Mouse (Mus musculus) left cerebral cortex, adult 9 months (tissue): ENCODE measurements around the gene Slc2a9.
A peak's percentile ranks its signal among the peaks of the same experiment; 100 is the strongest.
"Not testable (repeated sequence)": the region's sequence is repeated elsewhere in the genome, so short reads cannot be mapped to it uniquely, and the experiment has no call there.

Experiments used
- DNase-seq, 2 experiments: peaks; one replicate each; pipeline ENCODE4 v3.0.0; 2022; ENCODE audit warnings: low spot score in 2 of 2

The Slc2a9 gene

DNA sequence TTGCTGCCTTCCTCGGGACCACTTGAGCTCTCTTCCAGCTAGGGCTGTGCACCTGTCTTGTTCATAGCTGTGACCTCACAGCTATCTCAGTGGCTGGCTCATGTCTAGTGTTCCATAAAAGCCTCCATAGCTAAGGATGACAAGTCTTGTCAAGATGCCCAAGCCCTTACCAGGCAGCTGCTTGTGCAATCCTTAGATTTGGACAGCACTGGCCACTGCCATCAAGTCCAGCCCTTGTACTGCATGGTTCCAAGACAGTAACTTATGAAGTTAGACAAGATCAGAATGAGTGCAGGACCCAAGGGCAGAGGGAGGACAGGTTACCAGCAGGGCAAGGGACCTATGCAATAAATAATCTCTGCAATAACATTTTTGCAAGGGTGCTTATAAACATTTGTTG lies 1.2 kb upstream of the Slc2a9 start:
- DNase-seq: no peak

DNA sequence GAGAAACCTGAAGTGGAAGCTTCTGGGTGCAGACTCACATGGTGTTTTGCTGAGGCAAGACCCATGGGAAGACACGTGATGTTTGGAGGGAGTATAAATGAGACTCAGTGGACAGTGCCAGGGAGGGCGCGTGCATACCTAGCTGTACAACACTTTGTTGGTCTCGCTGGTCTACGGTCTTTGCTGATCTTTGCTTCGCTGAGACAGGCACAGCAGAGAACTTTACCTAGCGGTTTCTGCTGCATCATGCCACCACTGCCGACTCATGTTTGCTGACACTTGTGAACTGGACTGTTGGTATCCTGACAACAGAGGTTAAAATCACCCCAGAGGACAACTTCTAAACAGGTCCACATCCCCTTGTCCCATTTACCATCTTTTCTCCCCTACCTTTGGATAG lies 2.9 kb downstream of the Slc2a9 start:
- no peak for DNase-seq

DNA sequence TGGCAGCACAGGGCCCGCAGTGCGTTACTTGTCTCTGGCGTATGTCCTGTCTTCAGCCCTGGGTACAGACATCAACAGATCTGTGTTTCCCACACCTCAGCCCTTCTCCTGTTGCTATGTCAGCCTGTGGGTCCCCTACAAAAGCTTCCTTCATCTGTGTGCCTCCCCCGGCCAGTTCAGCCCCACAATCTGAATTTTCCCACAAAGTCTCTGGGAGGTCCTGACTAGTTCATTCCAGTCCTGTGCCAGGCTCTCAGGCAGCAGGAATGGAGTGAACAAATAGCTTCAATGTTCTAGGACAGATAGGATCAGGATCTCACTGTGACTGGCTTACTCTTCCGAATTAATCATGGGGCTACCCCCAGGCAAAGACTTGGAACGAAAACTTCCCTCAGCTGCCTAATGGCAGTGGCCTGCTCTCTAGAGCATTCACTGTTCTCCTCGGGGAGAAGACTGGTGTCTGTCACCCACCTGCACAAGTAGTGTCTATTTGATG lies 3.6 kb downstream of the Slc2a9 start:
- DNase-seq: no peak

DNA sequence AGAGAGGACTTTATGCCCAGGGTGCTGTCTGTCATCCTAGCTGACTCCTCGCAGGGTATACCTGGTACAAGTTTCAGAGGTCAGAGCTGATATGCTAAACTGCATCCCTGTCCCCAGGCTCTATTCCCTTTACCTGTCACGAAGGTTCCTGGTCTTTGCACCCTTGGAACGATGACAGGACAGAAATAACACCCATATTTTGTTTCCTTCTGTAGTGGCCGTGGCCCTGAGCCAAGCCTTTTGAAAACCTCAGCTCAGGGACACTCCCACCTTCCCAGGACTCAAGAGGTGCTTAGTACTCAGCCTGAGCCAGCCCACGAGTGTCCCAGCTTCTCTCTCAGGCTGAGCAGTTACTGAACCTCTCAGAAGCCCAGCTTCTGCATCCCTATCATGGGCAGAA lies 4.5 kb downstream of the Slc2a9 start:
- DNase-seq: no peak

DNA sequence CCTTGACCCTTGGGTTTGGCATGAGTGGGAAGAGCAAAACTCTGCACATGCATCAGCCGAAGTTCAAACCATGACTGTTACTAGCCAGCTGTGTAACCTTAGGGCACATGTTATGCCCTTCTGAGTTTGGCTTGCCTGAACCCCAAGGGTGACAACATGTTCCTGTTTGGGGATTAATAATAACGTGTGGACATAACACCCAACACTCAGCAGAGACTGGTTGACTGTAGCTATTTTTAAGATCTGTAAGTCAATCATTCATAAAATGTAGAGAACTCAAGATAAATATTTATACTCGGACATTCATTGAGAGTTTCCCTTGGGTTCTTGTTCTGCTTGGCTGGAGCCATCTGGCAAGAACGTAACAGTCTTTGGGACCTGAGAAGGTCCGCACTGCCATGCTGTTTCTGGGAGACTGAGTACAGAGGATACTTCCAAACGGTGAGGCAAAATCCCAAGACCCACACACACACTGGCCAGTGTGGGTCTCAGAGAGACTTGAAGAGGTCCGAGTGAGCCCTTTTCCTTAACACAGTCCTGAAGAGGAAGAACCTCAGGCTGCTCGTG lies 6.4 kb downstream of the Slc2a9 start:
- DNase-seq: no peak

DNA sequence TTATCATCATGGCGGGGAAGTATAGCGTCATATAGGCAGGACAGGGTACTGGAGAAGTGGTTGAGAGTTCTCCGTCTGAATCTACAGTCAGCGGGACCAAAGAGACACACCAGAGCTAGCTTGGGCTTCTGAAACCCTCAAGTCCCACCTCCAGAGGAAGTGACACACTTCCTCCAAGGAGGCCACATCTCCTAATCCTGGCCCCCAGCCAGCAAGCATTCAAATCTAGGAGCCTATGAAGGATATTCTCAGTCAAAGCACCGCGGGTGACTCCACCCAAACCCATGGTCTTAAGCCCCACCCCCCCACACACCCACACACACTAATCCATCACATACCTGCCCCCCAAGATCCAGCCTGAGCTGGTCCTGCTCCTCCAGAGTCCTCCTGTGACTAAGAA lies 9.1 kb downstream of the Slc2a9 start:
- DNase-seq: no peak

DNA sequence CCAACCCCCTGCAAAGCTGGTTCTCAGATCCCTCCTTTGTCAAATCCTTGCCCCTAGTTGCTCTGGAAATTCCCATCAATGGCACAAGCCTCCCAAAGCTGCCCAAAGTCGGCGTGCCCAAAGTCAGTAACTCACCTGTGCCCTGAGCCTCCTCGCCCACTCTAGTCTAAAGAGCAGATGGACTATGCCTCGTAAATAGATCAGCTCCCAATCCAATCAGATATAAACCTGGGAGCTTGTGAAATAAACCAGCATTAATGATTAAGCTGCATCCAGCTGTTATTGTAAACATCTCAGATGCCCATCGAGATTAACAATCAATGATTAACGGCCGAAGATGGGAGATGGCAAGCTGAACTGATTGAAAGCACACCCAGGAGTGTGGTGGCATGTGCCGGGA lies 11.2 kb downstream of the Slc2a9 start:
- DNase-seq: no peak

DNA sequence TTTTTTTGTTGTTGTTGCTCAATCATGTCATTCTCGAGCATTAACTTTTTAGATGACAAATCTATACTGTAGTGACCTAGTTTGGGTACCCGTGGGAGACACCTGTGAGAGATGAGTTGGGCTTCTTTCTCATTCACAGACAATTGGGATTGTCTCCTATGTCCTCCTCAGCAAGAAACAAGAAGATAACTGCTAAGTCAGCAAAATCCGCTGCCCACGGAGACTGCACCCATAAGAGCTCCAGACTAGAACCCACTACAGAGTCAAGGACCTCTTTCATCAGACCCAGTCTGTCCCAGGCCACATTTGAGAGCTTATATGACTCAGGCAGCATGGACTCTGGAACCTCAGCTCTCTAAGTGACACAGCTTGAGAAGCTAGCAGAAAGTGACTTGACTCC lies 13.2 kb downstream of the Slc2a9 start:
- no peak for DNase-seq

DNA sequence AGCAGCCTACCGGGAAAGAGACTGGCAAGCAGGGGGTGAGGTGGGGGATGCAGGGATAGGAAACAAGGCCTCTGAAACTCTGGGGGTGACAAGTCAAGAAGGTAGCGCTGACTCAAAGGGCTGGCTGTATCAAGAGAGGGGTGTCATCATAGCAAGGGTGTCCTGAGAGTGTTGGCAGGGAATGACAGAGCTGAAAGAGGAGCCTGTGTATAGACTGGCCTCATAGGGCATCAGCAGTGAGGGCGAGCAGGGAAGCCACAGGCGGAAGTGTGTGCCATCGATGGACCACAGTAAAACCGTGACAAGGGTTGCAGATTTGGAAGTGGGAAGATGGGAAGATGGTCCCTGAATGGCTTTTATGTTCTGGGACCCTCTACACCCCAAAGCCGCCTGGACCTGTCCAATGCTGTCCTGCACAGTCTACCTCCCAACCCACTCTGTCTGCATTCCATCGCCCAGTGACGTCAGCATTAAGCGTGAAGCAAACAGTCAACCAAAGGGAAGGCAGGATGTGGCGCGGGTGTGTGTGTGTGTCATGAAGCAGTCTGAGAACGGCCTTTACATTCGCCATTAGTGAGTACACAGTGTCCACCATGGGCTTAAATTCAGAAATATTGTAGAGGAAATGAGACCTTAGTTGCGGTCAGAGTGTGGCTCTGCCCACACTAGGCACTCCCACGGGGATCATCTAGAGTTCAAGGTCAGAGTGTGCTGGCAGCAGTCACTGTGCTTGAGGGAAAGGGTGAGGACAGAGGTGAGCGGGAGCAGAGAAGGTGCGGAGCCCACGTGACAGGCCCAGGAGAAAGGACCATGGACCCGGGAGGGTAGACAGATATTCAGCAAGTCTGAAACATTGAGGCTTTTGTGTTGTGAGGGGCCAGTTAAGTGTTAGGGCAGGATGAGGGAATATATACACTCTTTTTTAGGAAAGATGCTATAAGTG lies 14.0 kb downstream of the Slc2a9 start:
- DNase-seq: no peak

DNA sequence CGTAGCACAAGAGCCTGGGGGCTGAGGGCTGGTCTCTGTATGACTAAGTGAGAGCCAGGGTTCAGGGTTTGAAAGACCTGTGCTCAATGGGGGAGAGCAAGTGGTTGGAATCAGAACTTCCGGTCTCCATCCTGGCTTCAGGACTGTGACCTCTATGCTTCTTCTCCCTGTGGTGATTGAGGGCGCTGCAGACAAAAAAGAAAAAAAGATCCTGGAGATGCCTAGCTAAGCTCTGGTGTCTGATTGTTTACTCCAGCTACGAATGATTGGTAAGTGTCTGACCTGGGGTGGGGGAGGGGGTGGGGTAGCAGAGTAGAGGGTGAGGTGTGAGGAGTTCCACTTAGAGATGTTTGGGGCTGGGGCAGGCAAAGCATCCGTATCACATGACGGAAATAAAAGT lies 14.9 kb downstream of the Slc2a9 start:
- no peak for DNase-seq

DNA sequence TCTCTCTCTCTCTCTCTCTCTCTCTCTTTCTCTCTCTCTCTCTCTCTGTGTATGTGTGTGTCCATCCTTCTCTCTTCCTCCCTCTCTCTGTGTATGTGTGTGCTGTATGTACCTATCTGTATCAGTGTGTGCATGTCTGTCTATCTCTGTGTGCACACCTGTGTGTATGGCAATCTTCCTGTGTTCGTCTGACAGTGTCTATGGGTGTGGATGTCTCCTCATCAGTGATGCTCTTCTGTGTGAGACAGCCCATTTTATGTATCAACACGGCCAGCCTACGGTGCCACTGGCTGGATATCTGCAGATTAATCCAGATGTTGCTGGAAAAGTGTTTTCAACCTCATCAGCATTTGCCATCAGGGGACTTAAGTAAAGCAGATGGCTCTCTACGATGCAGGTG lies 15.7 kb downstream of the Slc2a9 start:
- DNase-seq: no peak

DNA sequence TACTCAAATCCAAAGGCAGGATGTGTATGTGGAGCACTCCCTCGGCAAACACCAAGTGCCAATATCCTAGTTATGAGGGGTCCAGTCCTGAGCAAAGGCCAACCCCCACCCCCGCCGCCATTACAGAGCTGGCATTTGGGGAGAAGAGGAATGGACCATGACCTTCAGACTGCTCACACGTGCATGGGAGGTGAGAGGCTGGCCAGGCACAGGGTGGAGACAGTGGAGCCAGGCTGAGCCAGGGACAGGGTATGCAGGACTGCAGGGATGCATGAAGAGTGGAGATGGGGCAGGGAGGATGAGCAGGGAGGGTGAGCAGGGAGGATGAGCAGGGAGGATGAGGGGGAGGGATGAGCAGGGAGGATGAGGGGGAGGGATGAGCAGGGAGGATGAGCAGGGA lies 17.0 kb downstream of the Slc2a9 start:
- no peak for DNase-seq

DNA sequence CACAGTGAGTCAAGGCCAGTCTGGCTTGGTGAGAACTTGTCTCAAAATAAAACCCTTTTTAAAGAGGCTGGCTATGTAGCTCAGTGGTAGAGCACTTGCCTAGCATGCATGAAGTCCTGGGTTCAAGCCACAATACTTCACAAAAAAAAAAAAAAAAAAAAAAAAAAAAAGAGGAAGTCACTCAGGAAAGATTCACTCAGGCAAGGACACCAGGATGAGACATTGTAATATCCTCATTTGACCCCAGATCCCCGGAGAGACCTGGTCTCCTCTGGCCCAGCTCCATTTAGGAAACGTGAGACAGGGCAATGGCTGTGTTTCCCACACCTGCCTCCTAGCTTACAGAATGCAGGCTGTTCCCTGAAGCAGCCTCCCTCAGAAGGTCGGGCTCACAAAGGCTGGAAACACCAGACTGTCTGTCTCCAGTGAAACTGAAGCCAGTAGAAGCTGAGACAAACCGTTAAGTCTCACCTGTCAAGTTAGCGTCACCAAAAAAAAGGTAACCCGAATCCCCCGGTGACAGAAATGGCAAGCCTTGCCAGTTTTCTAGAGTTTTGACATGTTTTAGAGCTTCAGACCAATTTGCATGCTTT lies 19.3 kb downstream of the Slc2a9 start:
- DNase-seq: no peak

DNA sequence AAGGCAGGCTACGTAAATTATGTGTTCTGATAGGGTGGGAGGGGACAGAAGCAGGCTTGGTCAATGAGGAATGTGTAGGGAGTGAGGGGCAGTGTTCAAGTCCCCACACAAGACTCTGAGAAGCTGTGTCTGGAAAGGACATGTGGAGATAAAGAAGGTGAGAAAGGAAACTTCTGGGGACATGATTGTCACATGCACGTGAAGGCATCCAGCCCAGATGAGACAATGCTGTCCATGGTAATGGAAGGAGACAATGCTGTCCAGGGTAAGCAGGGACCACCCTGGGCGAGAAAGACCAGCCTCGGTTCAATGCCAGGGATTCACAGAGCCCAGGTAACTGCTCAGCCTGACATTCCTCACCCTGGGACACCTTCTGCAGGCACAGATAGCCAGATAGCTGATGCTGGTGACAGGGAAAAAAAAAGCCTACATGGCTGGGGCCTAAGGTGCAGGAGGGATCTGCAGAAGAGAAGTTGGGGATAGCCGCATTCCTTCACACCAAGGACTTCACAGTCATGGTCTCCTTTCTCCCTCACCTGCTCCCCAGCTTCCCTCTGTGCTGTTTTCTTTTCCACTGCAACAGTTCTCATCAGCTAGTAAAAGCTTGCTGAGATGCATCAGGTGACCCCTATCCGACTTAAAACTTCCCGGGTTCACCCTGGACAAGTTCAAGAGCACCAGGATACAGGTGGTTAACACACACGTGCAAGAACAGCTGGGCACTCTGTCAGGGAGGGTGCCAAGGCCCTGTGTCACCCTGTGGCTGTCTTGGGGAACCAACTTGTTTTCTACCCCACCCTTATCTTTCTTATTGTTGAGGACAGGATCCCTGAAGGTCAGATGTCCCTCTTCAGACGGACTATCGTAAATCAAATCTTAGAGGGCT lies 21.9 kb downstream of the Slc2a9 start:
- no peak for DNase-seq

DNA sequence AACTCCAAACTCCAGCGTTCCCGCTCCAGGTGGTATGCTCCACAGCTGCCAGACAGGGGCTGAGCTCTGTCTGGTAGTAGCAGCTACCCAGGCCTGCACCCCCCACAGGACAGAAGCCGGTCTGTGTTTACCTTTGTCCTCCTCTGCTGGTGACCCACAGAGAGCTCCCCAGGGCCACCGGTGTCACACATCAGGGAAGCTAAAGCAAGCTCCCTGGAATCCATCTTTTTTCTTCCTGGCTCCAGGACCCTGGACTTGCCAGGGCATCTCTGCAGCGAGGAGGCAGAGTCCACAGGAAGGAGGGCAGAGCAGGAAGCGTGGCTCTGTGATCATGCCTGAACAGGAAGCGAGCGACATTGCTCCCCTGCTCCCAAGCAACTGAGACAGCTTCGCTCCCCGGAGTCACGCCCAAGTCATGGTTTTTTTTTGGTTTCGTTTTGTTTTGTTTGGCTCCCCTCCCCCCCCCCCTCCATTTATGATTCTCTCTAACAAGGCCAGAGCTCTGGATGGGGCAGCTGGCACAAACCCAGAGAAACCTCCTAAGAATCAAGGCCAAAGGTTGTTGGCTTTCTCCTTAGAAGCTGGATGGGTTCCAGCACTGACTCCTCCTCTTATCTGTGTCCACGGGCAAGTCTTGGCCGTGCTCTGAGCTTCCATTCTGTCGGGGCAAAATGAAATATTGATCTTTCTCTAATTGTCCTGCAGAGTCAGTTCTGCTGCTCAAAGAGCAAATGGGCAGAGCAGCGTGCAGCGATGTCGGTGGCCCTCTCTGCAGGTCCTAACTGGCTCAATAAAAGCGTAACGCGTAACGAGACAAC lies 22.8 kb downstream of the Slc2a9 start:
- DNase-seq: no peak

DNA sequence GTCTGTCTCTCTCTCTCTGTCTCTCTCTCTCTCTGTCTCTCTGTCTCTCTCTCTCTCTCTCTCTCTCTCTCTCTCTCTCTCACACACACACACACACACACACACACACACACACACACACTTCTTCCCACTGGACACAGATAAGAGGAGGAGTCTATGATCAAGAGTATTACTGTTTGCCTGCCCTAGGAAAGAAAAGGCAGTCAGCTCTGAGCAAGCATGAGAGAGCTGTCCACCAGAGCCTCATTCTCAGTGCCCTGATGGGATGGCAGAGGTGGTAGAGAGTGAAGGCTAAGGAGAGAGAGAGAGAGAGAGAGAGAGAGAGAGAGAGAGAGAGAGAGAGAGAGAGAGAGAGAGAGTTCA lies 23.4 kb downstream of the Slc2a9 start:
- not testable (repeated sequence) for DNase-seq

DNA sequence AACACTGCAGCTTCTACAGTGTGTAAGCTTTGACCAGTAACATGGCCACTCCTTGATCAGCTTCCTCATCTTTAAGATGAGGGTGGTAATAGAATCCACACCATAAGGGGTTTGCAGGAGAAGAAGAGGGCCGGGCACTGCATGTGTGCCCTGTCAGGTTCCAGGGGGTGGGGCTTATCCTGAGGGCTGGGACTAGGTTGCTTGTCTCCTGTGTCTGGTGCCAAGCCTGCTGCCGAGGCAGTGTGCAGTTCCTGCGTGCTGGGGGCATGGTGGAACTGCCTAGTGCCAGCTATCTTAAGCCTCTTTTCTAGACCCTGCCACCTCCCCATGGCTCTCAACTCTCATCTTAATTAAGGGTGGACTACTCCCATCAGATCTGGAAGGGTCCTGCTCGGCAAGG lies 23.9 kb downstream of the Slc2a9 start:
- DNase-seq: no peak

DNA sequence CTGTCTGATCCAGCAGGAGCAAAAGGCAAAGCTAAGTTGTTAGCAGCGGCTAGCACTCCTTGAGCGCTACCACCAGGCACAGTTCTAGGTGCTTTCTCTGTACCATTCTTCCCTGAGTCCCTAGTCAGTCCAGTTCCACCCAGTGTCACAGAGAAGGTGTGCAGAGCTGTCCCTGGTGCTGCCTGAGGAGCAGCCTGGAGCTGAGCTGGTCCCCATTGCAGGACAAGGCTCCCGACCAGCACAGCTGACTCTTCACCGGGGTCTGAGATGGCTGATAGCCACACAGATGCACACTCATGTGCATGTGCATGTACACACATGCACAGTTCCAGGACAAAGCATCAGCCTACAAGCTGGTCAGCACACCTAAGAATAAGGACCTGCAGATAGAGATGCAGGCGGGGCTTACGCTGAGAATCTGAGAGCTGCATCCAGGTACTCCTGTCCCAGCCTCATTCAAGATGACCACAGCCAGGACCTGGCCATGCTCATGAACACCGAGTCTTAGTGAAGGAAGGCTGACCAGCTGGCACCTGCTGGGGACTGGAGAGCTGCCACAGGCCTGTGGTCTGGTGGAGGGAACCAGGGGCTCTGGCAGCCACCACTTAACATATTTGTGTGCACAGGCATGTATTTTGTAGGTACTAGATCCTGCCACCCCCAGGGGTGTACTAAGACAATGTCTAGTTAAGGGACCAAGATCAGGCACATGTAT lies 25.1 kb downstream of the Slc2a9 start:
- DNase-seq: no peak

DNA sequence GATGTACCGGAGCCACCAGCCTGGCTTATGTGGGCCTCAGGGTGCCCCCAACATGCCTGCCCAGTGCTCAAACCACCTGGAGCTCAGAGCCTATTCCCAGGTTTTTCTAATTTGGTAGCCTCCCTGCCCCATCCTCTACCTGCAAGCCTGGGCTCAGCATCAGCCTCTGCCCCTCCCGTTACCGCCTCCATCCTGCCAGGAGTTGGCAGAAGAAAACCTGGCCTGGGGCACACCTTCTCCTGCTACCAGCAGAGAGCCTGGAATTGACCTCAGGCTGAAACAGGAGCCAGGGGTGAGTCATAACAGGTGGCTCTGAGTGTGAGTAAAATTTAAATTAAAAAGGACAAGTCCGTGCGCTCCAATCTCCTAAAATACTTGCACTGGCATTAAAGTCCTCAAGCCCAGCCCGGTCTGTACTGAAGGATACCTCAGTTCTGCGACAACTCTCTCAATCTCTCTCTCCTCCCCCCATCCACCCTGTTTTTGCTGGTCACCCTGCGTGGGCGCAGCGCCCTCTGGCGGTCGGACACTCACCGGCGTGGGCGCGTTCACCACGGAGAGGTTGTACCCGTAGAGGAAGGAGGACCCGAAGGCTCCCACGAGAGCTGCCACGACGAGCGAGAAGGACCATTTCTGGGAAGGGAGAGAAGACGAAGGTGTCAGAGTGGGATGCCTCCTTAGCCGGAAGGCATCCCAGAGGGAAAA lies 25.9 kb downstream of the Slc2a9 start:
- DNase-seq: peak in 1 of 2 experiments; percentile 61

DNA sequence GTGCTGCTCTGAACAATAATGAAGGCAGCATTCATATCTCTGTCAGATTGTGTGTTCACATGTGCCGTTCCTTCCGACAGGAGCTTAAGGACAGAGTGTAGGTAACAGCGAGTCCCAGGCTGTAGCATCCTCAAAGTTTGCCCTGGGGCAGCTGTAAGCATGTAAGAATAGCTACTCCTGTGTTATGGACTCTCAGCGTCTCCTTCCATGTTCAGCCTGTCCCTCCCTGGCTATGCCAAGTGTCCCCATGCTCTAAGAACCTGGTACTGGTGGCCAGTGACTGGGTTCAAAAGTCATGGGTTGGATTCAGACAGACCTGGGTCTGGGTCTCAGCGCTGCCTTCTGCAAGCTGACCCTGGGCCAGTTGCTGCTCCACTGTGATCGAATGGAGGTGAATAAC lies 32.1 kb downstream of the Slc2a9 start:
- DNase-seq: no peak
